Mouse (Mus musculus) stomach, embryonic 16.5 days (tissue): ENCODE measurements at regions not wholly inside any gene's neighbourhood (a gene's known extent, or its start where the extent isn't known, plus 50 kb on each side); places are given as distances from the start of the nearest gene placed in this dataset.

Experiments
- ATAC-seq: fragments of 200-750 bp; cut with Nextera tagmentation; 2 replicates; pipeline ENCODE4 v1.8.0; 2017; ENCODE audit warnings: moderate number of reproducible peaks, moderate TSS enrichment; ENCODE audit not compliant: insufficient read depth, low FRiP score
- H3K27ac ChIP-seq: fragments of 300-500 bp; sonication (generic); 2 replicates; pipeline ENCODE4 v1.5.1; 2014; ENCODE audit warnings: low read length
- H3K27me3 ChIP-seq: fragments of 300-500 bp; sonication (generic); 2 replicates; pipeline ENCODE4 v1.6.1; 2014; ENCODE audit warnings: low read length, control low read depth, mixed read lengths; ENCODE audit not compliant: control insufficient read depth, insufficient read depth
- H3K36me3 ChIP-seq: fragments of 300-500 bp; sonication (generic); 2 replicates; pipeline ENCODE4 v1.6.1; 2014; ENCODE audit warnings: low read length; ENCODE audit not compliant: control insufficient read depth, insufficient read depth
- H3K4me1 ChIP-seq: fragments of 300-500 bp; sonication (generic); 2 replicates; pipeline ENCODE4 v1.6.1; 2014; ENCODE audit warnings: low read length, control low read depth, mixed read lengths; ENCODE audit not compliant: control insufficient read depth, insufficient read depth
- H3K4me2 ChIP-seq: fragments of 300-500 bp; sonication (generic); 2 replicates; pipeline ENCODE4 v1.6.1; 2014; ENCODE audit warnings: low read depth, low read length, mixed read lengths
- H3K4me3 ChIP-seq: fragments of 300-500 bp; sonication (generic); replicated peaks from 2 replicates; pipeline ENCODE4 v1.5.1; 2014; ENCODE audit warnings: mild to moderate bottlenecking, low read length
- H3K9ac ChIP-seq: fragments of 300-500 bp; sonication (generic); 2 replicates; pipeline ENCODE4 v1.6.1; 2014; ENCODE audit warnings: low read length
- H3K9me3 ChIP-seq: fragments of 300-500 bp; sonication (generic); replicated peaks from 2 replicates; pipeline ENCODE4 v1.6.1; 2016; ENCODE audit warnings: low read length, control low read depth; ENCODE audit not compliant: control insufficient read depth
- WGBS: fragments of 180-500 bp; shearing (Covaris S2); extraction: QIAGEN DNeasy Blood & Tissue Kit; methylation state at CpG from one replicate; pipeline ENCODE4 v1.1.7; 2014; 5-methylcytosine and 5-hydroxymethylcytosine counted together

- H3K9me3 ChIP-seq, result no peaks in the 10 kb centered on the region
- H3K27me3 ChIP-seq, result no peaks in the 10 kb centered on the region
- no peak overlapping the region for H3K4me3 ChIP-seq
- no peaks in the 10 kb centered on the region for H3K36me3 ChIP-seq
- H3K9ac ChIP-seq, result no peak overlapping the region
- H3K27ac ChIP-seq, result no peak overlapping the region
- no peaks in the 10 kb centered on the region for H3K4me1 ChIP-seq
- no peak overlapping the region for H3K4me2 ChIP-seq
- no peak for ATAC-seq
Observed at GRCm38 (mm10) chr19:26501064-26501463, 103.8 kb upstream of the Smarca2 start.

- WGBS, result 81% methylated on average over 2 of the region's 2 CpGs
Observed at GRCm38 (mm10) chr19:26504027-26504426, 100.8 kb upstream of the Smarca2 start.

GRCm38 (mm10) chr19:26506802-26507201 is 98.0 kb upstream of the Smarca2 start:
- no peak overlapping the region for H3K9ac ChIP-seq
- H3K27me3 ChIP-seq, result no peaks in the 10 kb centered on the region
- no peaks in the 10 kb centered on the region for H3K36me3 ChIP-seq
- 74% methylated on average over 1 of the region's 1 CpGs for WGBS
- H3K4me2 ChIP-seq, result no peak overlapping the region
- ATAC-seq, result no peak
- H3K9me3 ChIP-seq, result no peaks in the 10 kb centered on the region
- H3K4me1 ChIP-seq, result no peaks in the 10 kb centered on the region
- no peak overlapping the region for H3K4me3 ChIP-seq
- no peak overlapping the region for H3K27ac ChIP-seq

More at GRCm38 (mm10) chr19:26504027-26504426, 100.8 kb upstream of the Smarca2 start:
- Histone ChIP-seq H3K27me3 (no peaks in the 10 kb centered on the region), H3K27ac (no peak overlapping the region), H3K36me3 (no peaks in the 10 kb centered on the region), H3K4me3 (no peak overlapping the region), H3K4me1 (no peaks in the 10 kb centered on the region), H3K9me3 (no peaks in the 10 kb centered on the region), H3K9ac (no peak overlapping the region), H3K4me2 (no peak overlapping the region)
- no peak for ATAC-seq

GRCm38 (mm10) chr19:26507986-26508385 is 96.9 kb upstream of the Smarca2 start:
- Histone ChIP-seq H3K27me3 (no peaks in the 10 kb centered on the region), H3K4me3 (no peak overlapping the region), H3K27ac (no peak overlapping the region), H3K9me3 (no peaks in the 10 kb centered on the region), H3K4me1 (no peaks in the 10 kb centered on the region), H3K36me3 (no peaks in the 10 kb centered on the region), H3K4me2 (no peak overlapping the region), H3K9ac (no peak overlapping the region)
- ATAC-seq, result no peak
- 72% methylated on average over 11 of the region's 11 CpGs for WGBS

- no peaks in the 10 kb centered on the region for H3K4me1 ChIP-seq
- H3K9me3 ChIP-seq, result no peaks in the 10 kb centered on the region
- no peak overlapping the region for H3K27ac ChIP-seq
- ATAC-seq, result no peak
- H3K36me3 ChIP-seq, result no peaks in the 10 kb centered on the region
- no peak overlapping the region for H3K4me3 ChIP-seq
- WGBS, result 53% methylated on average over 7 of the region's 7 CpGs
- H3K4me2 ChIP-seq, result no peak overlapping the region
- H3K27me3 ChIP-seq, result no peaks in the 10 kb centered on the region
- no peak overlapping the region for H3K9ac ChIP-seq
Observed at GRCm38 (mm10) chr19:26508616-26509015, 96.2 kb upstream of the Smarca2 start.

GRCm38 (mm10) chr19:26509240-26509639 is 95.6 kb upstream of the Smarca2 start:
- Histone ChIP-seq H3K9ac (no peak overlapping the region), H3K27ac (no peak overlapping the region), H3K27me3 (no peaks in the 10 kb centered on the region), H3K9me3 (no peaks in the 10 kb centered on the region), H3K4me1 (no peaks in the 10 kb centered on the region), H3K36me3 (no peaks in the 10 kb centered on the region), H3K4me2 (no peak overlapping the region), H3K4me3 (no peak overlapping the region)
- 73% methylated on average over 2 of the region's 2 CpGs for WGBS
- ATAC-seq, result no peak

- ATAC-seq, result no peak
- WGBS, result 61% methylated on average over 10 of the region's 12 CpGs
- no peaks in the 10 kb centered on the region for H3K9me3 ChIP-seq
Observed at GRCm38 (mm10) chr19:26510185-26510584, 94.7 kb upstream of the Smarca2 start.

GRCm38 (mm10) chr19:26510887-26511286 is 94.0 kb upstream of the Smarca2 start:
- no peaks in the 10 kb centered on the region for H3K36me3 ChIP-seq
- 82% methylated on average over 3 of the region's 3 CpGs for WGBS

More at GRCm38 (mm10) chr19:26510185-26510584, 94.7 kb upstream of the Smarca2 start:
- no peaks in the 10 kb centered on the region for H3K27me3 ChIP-seq
- no peak overlapping the region for H3K27ac ChIP-seq
- H3K36me3 ChIP-seq, result no peaks in the 10 kb centered on the region
- no peaks in the 10 kb centered on the region for H3K4me1 ChIP-seq
- no peak overlapping the region for H3K4me2 ChIP-seq
- no peak overlapping the region for H3K9ac ChIP-seq
- H3K4me3 ChIP-seq, result no peak overlapping the region

GRCm38 (mm10) chr19:26511756-26512155 is 93.1 kb upstream of the Smarca2 start:
- Histone ChIP-seq H3K4me1 (no peaks in the 10 kb centered on the region), H3K9me3 (no peaks in the 10 kb centered on the region), H3K36me3 (no peaks in the 10 kb centered on the region), H3K27ac (no peak overlapping the region), H3K9ac (no peak overlapping the region), H3K4me3 (no peak overlapping the region), H3K27me3 (no peaks in the 10 kb centered on the region), H3K4me2 (no peak overlapping the region)
- no peak for ATAC-seq
- WGBS, result 76% methylated on average over 6 of the region's 6 CpGs

More at GRCm38 (mm10) chr19:26510887-26511286, 94.0 kb upstream of the Smarca2 start:
- no peaks in the 10 kb centered on the region for H3K4me1 ChIP-seq
- H3K9ac ChIP-seq, result no peak overlapping the region
- H3K4me3 ChIP-seq, result no peak overlapping the region
- ATAC-seq, result no peak
- H3K27me3 ChIP-seq, result no peaks in the 10 kb centered on the region
- H3K4me2 ChIP-seq, result no peak overlapping the region
- H3K9me3 ChIP-seq, result no peaks in the 10 kb centered on the region
- H3K27ac ChIP-seq, result no peak overlapping the region

- H3K9me3 ChIP-seq, result no peaks in the 10 kb centered on the region
- no peak for ATAC-seq
- no peak overlapping the region for H3K4me3 ChIP-seq
- 80% methylated on average over 3 of the region's 3 CpGs for WGBS
- H3K4me2 ChIP-seq, result no peak overlapping the region
- no peaks in the 10 kb centered on the region for H3K36me3 ChIP-seq
- H3K27ac ChIP-seq, result no peak overlapping the region
- no peaks in the 10 kb centered on the region for H3K27me3 ChIP-seq
- no peak overlapping the region for H3K9ac ChIP-seq
- no peaks in the 10 kb centered on the region for H3K4me1 ChIP-seq
Observed at GRCm38 (mm10) chr19:26524583-26524982, 80.3 kb upstream of the Smarca2 start.
